Mouse (Mus musculus) ovary, adult 10 weeks (tissue): ENCODE results near the gene Pef1. TPM values are rescaled to one million over a fixed set of nuclear protein-coding genes. Genes with fewer than 3 reads are reported as not detected.

Experiments
- polyA plus RNA-seq: library from polyadenylated mRNA; stranded (reverse); fragments of 350-450 nt; fragmentation: Illumina TruSeq; extraction: RNeasy Lipid Tissue Mini Kit (QIAGEN cat#74804); gene quantifications from one replicate; pipeline ENCODE4 v1.2.3, GENCODE M21; 2014

The Pef1 gene
- 3.7 TPM for polyA plus RNA-seq

GRCm38 (mm10) chr4:130102111-130102651 lies at the start of gene Pef1:
TSS of gene Pef1 (plus strand) at chr4:130102558.

GRCm38 (mm10) chr4:130139214-130139492 lies 36.8 kb downstream of the Pef1 start, which contains the start of gene Hcrtr1:
TSS of gene Hcrtr1 (minus strand) at chr4:130139359.

GRCm38 (mm10) chr4:130175072-130175711 lies 72.8 kb downstream of the Pef1 start, which contains the start of gene Tinagl1:
TSS of gene Tinagl1 (minus strand) at chr4:130175122.

Other genes with a start within 250 kb of the Pef1 start
- gene Spocd1, start 173.3 kb upstream of the Pef1 start, polyA plus RNA-seq, result not detected
- gene Adgrb2, start 117.7 kb upstream of the Pef1 start, polyA plus RNA-seq, result not detected
- gene Col16a1, start 54.7 kb upstream of the Pef1 start, polyA plus RNA-seq, result 5.9 TPM
- not detected for gene Hcrtr1, start 36.8 kb downstream of the Pef1 start, polyA plus RNA-seq
- gene Tinagl1, start 72.6 kb downstream of the Pef1 start, polyA plus RNA-seq, result 2.5 TPM
- gene Gm853, start 119.8 kb downstream of the Pef1 start, polyA plus RNA-seq, result not detected
- gene Serinc2, start 176.6 kb downstream of the Pef1 start, polyA plus RNA-seq, result not detected
- 18.1 TPM for gene Fabp3, start 206.0 kb downstream of the Pef1 start, polyA plus RNA-seq
- not detected for gene Gm10570, start 206.1 kb downstream of the Pef1 start, polyA plus RNA-seq